Mouse (Mus musculus) large intestine, adult 2 months (tissue): ENCODE results near the gene Gm3115. TPM values are rescaled to one million over a fixed set of nuclear protein-coding genes. Genes with fewer than 3 reads are reported as not detected.
"Not testable (repeated sequence)": the region's sequence is repeated elsewhere in the genome, so short reads cannot be mapped to it uniquely, and the experiment has no call there.

Experiments used
- DNase-seq: peaks from one replicate; pipeline ENCODE4 v3.0.0-alpha.2; 2012; ENCODE audit warnings: low read depth, low spot score
- WGBS: fragments of 180-500 bp; shearing (Covaris S2); methylation state at CpG from one replicate; pipeline ENCODE4 v1.1.7; 2018; 5-methylcytosine and 5-hydroxymethylcytosine counted together
- polyA plus RNA-seq: library from polyadenylated mRNA; depleted of rRNA; stranded (reverse); fragments of >200 nt; gene quantifications from 2 replicates; pipeline ENCODE4 v1.2.3, GENCODE M21; 2012; rRNA removed

Gm3115 gene
- polyA plus RNA-seq = not detected in 2 replicates

GRCm38 (mm10) chr14:4083820-4084219, at the start of gene Gm3115:
TSS of gene Gm3115 (plus strand) at chr14:4084120.
- WGBS = 50% methylated on average over 3 of the region's 3 CpGs
- DNase-seq = not testable (repeated sequence)

- DNase-seq = not testable (repeated sequence)
Observed at GRCm38 (mm10) chr14:4110426-4110825, 26.5 kb downstream of the Gm3115 start, which contains the start of gene Gm8108. TSS of gene Gm8108 (plus strand) at chr14:4110526.

GRCm38 (mm10) chr14:4141646-4142045, 57.7 kb downstream of the Gm3115 start:
- DNase-seq = not testable (repeated sequence)
- 80% methylated on average over 4 of the region's 4 CpGs for WGBS

More at GRCm38 (mm10) chr14:4110426-4110825, 26.5 kb downstream of the Gm3115 start, which contains the start of gene Gm8108:
- 8% methylated on average over 16 of the region's 37 CpGs for WGBS

Other genes with a start within 250 kb of the Gm3115 start
- 0.06 TPM in 1 of 2 replicates, not detected in the other for gene Gm3033, start 237.9 kb upstream of the Gm3115 start, polyA plus RNA-seq
- not detected in 2 replicates for gene Gm2916, start 199.9 kb upstream of the Gm3115 start, polyA plus RNA-seq
- gene Gm3029, start 152.4 kb upstream of the Gm3115 start, polyA plus RNA-seq = not detected in 2 replicates
- gene Gm3095, start 120.6 kb upstream of the Gm3115 start, polyA plus RNA-seq = not detected in 2 replicates
- not detected in 2 replicates for gene Gm3099, start 85.7 kb upstream of the Gm3115 start, polyA plus RNA-seq
- 0.15 TPM in 1 of 2 replicates, not detected in the other for gene Gm5796, start 60.2 kb upstream of the Gm3115 start, polyA plus RNA-seq
- gene Gm8108, start 26.4 kb downstream of the Gm3115 start, polyA plus RNA-seq = 0.05 and 0.07 TPM in 2 replicates
- gene Gm3127, start 80.9 kb downstream of the Gm3115 start, polyA plus RNA-seq = not detected in 2 replicates
- 0.16 TPM in 1 of 2 replicates, not detected in the other for gene Gm2974, start 98.5 kb downstream of the Gm3115 start, polyA plus RNA-seq
- not detected in 2 replicates for gene Gm3138, start 165.5 kb downstream of the Gm3115 start, polyA plus RNA-seq
- gene Gm3149, start 233.2 kb downstream of the Gm3115 start, polyA plus RNA-seq = not detected in 2 replicates